Mouse (Mus musculus) bone marrow macrophage, adult 2 months (primary cell): ENCODE data around the gene Pnma1.

Source experiments
- CTCF ChIP-seq: IDR thresholded peaks from 2 replicates; pipeline ENCODE4 v1.5.1; 2012; ENCODE audit warnings: low read depth, mild to moderate bottlenecking, low read length, moderate library complexity
- POLR2A ChIP-seq: IDR thresholded peaks from 2 replicates; pipeline ENCODE4 v1.6.1; 2012; ENCODE audit warnings: mild to moderate bottlenecking, low read depth, low read length, borderline replicate concordance

DNA sequence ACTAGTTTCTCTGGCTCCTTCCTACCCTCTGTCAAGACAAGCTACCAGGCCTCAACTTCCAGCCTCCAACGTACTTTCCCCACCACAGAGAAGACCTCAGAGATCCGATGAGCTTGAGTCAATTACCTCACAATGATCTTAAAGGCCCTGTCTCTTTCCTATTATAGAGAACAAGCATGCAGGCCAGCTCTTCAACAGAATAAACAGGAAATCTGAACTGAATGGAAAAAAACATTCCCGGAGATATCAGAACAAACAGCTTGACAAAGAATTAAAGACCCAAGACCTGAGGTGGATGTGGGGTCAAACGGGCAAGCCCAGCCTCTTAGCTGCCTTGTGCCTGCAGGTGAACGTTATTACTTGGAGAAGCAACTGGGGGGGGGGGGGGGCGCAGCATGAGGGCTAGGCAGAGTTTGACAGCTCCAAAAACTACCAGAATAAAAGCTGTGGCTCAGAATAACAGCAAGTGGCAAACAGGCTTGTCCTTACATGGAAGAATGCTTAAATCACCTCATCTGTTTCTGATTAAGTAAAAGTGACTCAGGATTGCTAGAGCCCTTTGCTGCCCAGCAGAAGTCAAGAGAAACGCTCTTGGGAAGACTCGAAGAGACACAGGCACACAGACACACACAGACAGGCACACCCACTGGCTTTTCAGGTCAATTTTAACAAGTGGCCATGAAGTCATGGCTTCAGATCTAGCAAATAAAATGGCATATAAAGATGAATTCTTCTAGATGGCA, 17.5 kb upstream of the Pnma1 start:
- TF ChIP-seq POLR2A (no peak), CTCF (no peak)
